Mouse (Mus musculus) myocyte (in vitro differentiated cells): ENCODE measurements around the gene Dpf1. TPM values are rescaled to one million over a fixed set of nuclear protein-coding genes. Genes with fewer than 3 reads are reported as not detected.

Experiments used
- H3K27me3 ChIP-seq: one replicate; pipeline ENCODE4 v1.6.1; 2011; ENCODE audit not compliant: control insufficient read depth, insufficient read depth, insufficient read length
- H3K36me3 ChIP-seq: one replicate; pipeline ENCODE4 v1.6.1; 2011; ENCODE audit not compliant: control insufficient read depth, insufficient read depth
- H3K4me2 ChIP-seq: one replicate; pipeline ENCODE4 v1.6.1; 2011; ENCODE audit warnings: low read depth, control low read depth
- H3K4me3 ChIP-seq: one replicate; pipeline ENCODE4 v1.5.1; 2011; ENCODE audit warnings: mild to moderate bottlenecking, control low read depth, moderate library complexity
- H3K79me2 ChIP-seq: one replicate; pipeline ENCODE4 v1.6.1; 2011; ENCODE audit not compliant: control insufficient read depth, insufficient read depth
- H3ac ChIP-seq: one replicate; pipeline ENCODE4 v1.6.1; 2011; ENCODE audit not compliant: control insufficient read depth, insufficient read length
- CEBPB ChIP-seq: IDR thresholded peaks from 2 replicates; pipeline ENCODE4 v1.6.1; 2011; ENCODE audit warnings: mild to moderate bottlenecking, moderate library complexity; ENCODE audit not compliant: poor library complexity, insufficient read depth, severe bottlenecking
- E2F4 ChIP-seq: IDR thresholded peaks from one replicate; pipeline ENCODE4 v1.6.1; 2011; ENCODE audit warnings: mild to moderate bottlenecking, control low read depth, moderate library complexity; ENCODE audit not compliant: insufficient read depth
- MAX ChIP-seq: IDR thresholded peaks from one replicate; pipeline ENCODE4 v1.6.1; 2011; ENCODE audit warnings: low read depth, mild to moderate bottlenecking, control low read depth
- MYOD1 ChIP-seq, 3 experiments: IDR thresholded peaks; one replicate each; pipeline ENCODE4 v1.6.1; 2011; ENCODE audit warnings: control low read depth in 2 of 3, low read depth in 2 of 3, mild to moderate bottlenecking in 2 of 3, moderate library complexity in 1 of 3; ENCODE audit not compliant: insufficient read length in 2 of 3, control insufficient read depth in 1 of 3
- MYOG ChIP-seq, 3 experiments: IDR thresholded peaks; one replicate each; pipeline ENCODE4 v1.6.1; 2011; ENCODE audit warnings: control low read depth in 2 of 3, low read depth in 2 of 3, mild to moderate bottlenecking in 2 of 3; ENCODE audit not compliant: insufficient read length in 2 of 3, control insufficient read depth in 1 of 3, insufficient read depth in 1 of 3
- POLR2A ChIP-seq: IDR thresholded peaks from one replicate; pipeline ENCODE4 v1.6.1; 2011; ENCODE audit warnings: low read depth, mild to moderate bottlenecking, control low read depth, moderate library complexity; ENCODE audit not compliant: insufficient read length
- POLR2AphosphoS2 ChIP-seq: IDR thresholded peaks from one replicate; pipeline ENCODE4 v1.6.1; 2011; ENCODE audit warnings: low read depth, control low read depth; ENCODE audit not compliant: insufficient read length
- REST ChIP-seq: IDR thresholded peaks from one replicate; pipeline ENCODE4 v1.6.1; 2011; ENCODE audit warnings: mild to moderate bottlenecking, control low read depth, moderate library complexity; ENCODE audit not compliant: insufficient read depth, insufficient read length
- SRF ChIP-seq: IDR thresholded peaks from one replicate; pipeline ENCODE4 v1.6.1; 2011; ENCODE audit warnings: low read depth; ENCODE audit not compliant: control insufficient read depth, insufficient read length
- TCF12 ChIP-seq: IDR thresholded peaks from one replicate; pipeline ENCODE4 v1.6.1; 2011; ENCODE audit warnings: mild to moderate bottlenecking, control low read depth; ENCODE audit not compliant: poor library complexity, insufficient read depth, severe bottlenecking
- TCF3 ChIP-seq: IDR thresholded peaks from one replicate; pipeline ENCODE4 v1.6.1; 2011; ENCODE audit warnings: low read depth, control low read depth; ENCODE audit not compliant: insufficient read length
- USF1 ChIP-seq: IDR thresholded peaks from one replicate; pipeline ENCODE4 v1.6.1; 2011; ENCODE audit warnings: low read depth, mild to moderate bottlenecking, control low read depth, moderate library complexity
- polyA plus RNA-seq: library from polyadenylated mRNA; unstranded; fragments of >200 nt; fragmentation: generic; extraction: Trizol; gene quantifications from one replicate; pipeline ENCODE4 v1.2.1, GENCODE M21; 2012; ENCODE audit warnings: missing spikeins

Gene Dpf1
- polyA plus RNA-seq, 1 experiment = 3.4 TPM

DNA sequence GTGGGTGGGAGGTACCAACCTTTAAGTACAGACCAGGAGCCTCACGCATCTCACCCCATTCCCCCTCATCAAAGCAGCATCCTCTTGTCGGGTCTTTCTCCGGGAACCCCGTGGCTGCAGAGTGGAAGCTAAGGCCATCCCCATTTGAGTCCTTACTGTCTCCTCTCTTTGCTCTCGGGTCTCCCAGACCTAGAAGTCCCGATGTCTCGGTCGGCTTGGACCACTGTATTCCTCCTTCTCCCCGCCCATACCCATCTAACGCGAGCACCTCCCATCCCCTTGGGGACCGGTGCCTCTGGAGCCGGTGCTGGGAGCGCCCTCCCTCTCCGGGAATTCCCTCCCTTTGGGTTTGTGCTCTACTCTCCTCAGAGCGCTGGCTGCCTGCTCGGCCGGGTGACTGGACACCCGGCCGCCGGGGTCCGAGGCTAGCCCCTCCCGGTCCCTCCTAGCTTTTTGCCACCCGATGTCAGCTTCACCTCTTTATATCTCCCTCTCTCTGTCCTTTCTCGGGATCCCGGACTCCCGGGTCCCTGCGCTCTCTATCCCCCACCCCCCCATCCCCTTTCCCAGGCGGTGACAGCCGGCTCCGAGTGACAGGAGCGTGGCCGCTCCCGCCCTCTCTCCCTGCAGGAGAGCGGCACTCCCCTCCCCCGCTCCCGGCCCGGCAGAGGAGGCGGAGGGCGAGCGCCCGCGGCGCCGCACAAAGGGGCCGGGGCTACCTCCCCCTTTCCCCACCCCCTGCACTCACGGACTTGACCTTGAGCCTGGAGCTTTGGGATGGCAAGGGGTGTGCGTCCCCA is 912 bp downstream of the Dpf1 start:
- TF ChIP-seq TCF3 (no peak), SRF (no peak), POLR2AphosphoS2 (no peak), MYOG (IDR thresholded peaks at IDR 0.05; ENCODE audit: control insufficient read depth in 1 of 3, insufficient read depth in 1 of 3, insufficient read length in 2 of 3, low read depth in 2 of 3) (no peak), MAX (no peak), USF1 (no peak), MYOD1 (IDR thresholded peaks at IDR 0.05; ENCODE audit: control insufficient read depth in 1 of 3, insufficient read length in 2 of 3, low read depth in 2 of 3) (no peak), TCF12 (no peak), REST (no peak), CEBPB (no peak), POLR2A (no peak), E2F4 (no peak)
- Histone ChIP-seq H3K36me3 (no peaks in the 10 kb centered on the region), H3K27me3 (no peaks in the 10 kb centered on the region), H3K4me3 (peak overlapping the region; percentile 26), H3K4me2 (peak overlapping the region; percentile 92), H3ac (no peak overlapping the region), H3K79me2 (no peaks in the 10 kb centered on the region)

DNA sequence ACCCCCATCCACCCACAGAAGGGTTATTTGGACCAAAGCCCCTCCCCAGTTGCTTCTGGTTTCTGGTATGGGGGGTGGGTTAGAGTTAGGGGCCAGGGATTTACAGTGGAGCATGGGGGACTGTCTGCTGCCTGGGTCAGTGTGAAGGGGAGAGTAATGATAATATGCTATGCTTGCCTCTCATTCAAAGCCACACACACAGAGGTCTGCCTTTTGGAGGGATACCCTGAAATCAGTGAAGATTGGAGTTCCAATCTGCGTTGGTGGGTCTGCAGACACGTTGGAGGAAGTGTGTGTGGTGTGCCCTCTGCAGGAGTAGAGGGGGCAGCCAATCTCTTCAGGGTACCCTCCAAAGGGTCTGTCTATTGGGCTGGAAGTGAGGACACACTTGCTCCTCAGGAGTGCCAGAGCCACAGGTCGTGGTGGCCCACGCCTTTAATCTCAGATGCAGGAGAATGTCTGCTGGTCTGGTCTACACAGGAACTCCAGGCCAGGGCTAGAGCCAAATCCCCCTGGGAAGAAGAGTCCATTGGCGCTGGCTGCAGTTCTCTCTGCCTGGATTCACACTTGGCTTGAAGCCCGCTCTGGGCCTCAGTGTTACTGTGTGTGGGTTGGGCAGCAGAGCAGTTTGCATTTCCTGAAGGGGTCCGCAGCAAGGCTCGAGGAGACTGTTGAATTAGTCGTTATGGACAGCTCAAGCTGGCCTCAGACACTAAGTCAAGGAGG is 1.7 kb downstream of the Dpf1 start:
- Histone ChIP-seq H3K36me3 (no peaks in the 10 kb centered on the region), H3K79me2 (no peaks in the 10 kb centered on the region), H3ac (no peak overlapping the region), H3K4me2 (peak overlapping the region; percentile 92), H3K27me3 (no peaks in the 10 kb centered on the region), H3K4me3 (peak overlapping the region; percentile 26)
- TF ChIP-seq POLR2A (no peak), POLR2AphosphoS2 (no peak), SRF (no peak), E2F4 (no peak), CEBPB (no peak), MAX (no peak), TCF3 (no peak), REST (no peak), TCF12 (no peak), USF1 (no peak), MYOG (IDR thresholded peaks at IDR 0.05; ENCODE audit: control insufficient read depth in 1 of 3, insufficient read depth in 1 of 3, insufficient read length in 2 of 3, low read depth in 2 of 3) (no peak), MYOD1 (IDR thresholded peaks at IDR 0.05; ENCODE audit: control insufficient read depth in 1 of 3, insufficient read length in 2 of 3, low read depth in 2 of 3) (no peak)

DNA sequence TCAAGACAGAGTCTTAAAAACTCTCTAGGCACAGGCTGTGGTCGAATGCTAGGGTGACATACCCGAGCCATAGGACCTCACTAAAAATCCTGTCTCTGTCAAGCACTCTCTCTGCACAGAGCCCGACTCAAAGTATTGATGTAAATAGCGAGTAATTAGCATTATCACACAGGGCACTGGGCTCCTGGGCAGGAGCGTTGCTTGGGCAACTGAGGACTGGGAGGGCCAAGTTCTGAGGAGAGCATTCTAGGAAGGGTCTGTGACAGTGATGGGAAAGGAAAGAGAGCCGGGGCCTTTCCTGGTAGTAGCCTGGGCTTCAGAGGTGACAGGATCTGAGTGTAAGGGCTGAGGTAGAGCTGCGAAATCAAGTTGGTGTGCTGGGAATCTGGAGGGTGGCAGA is 2.4 kb downstream of the Dpf1 start:
- TF ChIP-seq CEBPB = no peak
- no peak for TF ChIP-seq TCF3
- Histone ChIP-seq H3K4me2 (no peak overlapping the region), H3K27me3 (no peaks in the 10 kb centered on the region), H3K79me2 (no peaks in the 10 kb centered on the region), H3K36me3 (no peaks in the 10 kb centered on the region), H3ac (no peak overlapping the region), H3K4me3 (no peak overlapping the region)

DNA sequence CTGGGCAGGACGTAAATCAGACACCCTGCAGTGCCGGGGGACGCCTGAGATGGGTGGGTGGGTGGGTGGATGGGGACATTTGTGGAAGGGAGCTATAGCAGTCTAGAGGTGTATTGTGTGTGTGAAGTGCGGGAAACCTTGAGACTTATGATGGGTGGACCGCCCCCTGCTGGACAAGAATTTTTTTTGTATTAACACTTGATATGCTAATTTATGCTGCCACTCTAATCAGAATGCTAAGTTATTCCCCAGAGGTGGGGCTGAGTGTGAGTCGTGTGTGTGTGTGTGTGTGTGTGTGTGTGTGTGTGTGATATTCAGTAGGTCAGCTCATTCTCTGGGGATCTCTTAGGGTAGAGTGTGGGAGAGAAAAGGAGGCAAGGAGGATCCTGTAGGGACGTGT is 2.9 kb downstream of the Dpf1 start:
- H3K79me2 ChIP-seq = no peaks in the 10 kb centered on the region
- no peak for TF ChIP-seq SRF
- TF ChIP-seq CEBPB = no peak
- no peak for TF ChIP-seq MYOG (IDR thresholded peaks at IDR 0.05; ENCODE audit: control insufficient read depth in 1 of 3, insufficient read depth in 1 of 3, insufficient read length in 2 of 3, low read depth in 2 of 3)
- TF ChIP-seq E2F4 = no peak
- TF ChIP-seq USF1 = no peak
- TF ChIP-seq TCF3 = no peak
- TF ChIP-seq TCF12 = no peak
- TF ChIP-seq POLR2A = no peak
- TF ChIP-seq MAX = no peak
- TF ChIP-seq MYOD1 (IDR thresholded peaks at IDR 0.05; ENCODE audit: control insufficient read depth in 1 of 3, insufficient read length in 2 of 3, low read depth in 2 of 3) = no peak
- TF ChIP-seq POLR2AphosphoS2 = no peak
- TF ChIP-seq REST = no peak
- no peak overlapping the region for H3K4me2 ChIP-seq
- no peak overlapping the region for H3ac ChIP-seq
- no peaks in the 10 kb centered on the region for H3K36me3 ChIP-seq
- H3K27me3 ChIP-seq = no peaks in the 10 kb centered on the region
- no peak overlapping the region for H3K4me3 ChIP-seq

DNA sequence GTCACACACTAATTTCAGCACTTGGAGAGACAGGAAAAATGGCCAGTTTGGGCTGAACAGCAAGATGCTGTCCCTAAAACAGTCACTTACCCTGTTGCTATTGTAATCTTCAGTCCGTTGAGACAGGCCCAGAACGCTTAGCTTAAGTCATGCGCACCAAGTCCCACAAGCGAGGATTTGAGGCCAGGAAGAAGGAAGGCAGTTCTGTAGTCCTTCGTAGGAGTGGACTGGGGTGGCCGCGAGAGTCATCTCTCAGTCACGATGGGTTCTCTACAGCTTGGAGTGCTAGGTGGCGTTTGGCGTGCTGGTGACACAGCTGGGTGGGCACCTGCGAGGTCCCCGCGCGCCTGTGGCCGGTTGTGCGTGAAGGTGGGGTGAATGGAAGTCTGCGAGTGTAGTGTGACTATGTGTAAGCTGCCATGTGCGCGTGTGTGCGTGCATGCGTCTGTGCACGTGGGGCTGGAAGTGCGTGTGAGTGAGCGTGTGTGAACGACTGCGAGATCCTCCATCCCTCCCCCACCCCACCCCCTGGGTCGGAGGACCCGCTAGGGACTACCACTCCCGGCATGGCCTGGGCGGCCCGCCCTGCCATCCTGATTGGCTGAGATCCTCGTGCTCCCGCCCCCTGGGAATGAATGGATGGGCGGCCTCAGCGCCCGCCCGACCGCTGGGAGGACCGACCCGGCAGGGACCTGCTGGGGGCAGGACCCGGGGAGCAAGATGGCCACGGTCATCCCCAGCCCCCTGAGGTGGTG is 3.8 kb downstream of the Dpf1 start:
- H3K36me3 ChIP-seq = no peaks in the 10 kb centered on the region
- TF ChIP-seq MAX = no peak
- peak in 1 of 3 experiments; percentile 9 for TF ChIP-seq MYOD1 (IDR thresholded peaks at IDR 0.05; ENCODE audit: control insufficient read depth in 1 of 3, insufficient read length in 2 of 3, low read depth in 2 of 3)
- TF ChIP-seq E2F4 = no peak
- no peak for TF ChIP-seq USF1
- TF ChIP-seq TCF12 = no peak
- peak; percentile 14 for TF ChIP-seq POLR2A
- TF ChIP-seq MYOG (IDR thresholded peaks at IDR 0.05; ENCODE audit: control insufficient read depth in 1 of 3, insufficient read depth in 1 of 3, insufficient read length in 2 of 3, low read depth in 2 of 3) = peak in 1 of 3 experiments; percentile 8
- TF ChIP-seq POLR2AphosphoS2 = no peak
- TF ChIP-seq TCF3 = no peak
- TF ChIP-seq REST = no peak
- no peak for TF ChIP-seq CEBPB
- TF ChIP-seq SRF = no peak
- H3K79me2 ChIP-seq = no peaks in the 10 kb centered on the region
- H3K4me2 ChIP-seq = peak overlapping the region; percentile 81
- H3K27me3 ChIP-seq = no peaks in the 10 kb centered on the region
- H3ac ChIP-seq = peak overlapping the region; percentile 46
- H3K4me3 ChIP-seq = peak overlapping the region; percentile 17
